Mouse (Mus musculus) forebrain, embryonic 16.5 days (tissue): Measurements from ENCODE around the gene Brd9. TPM values are rescaled to one million over a fixed set of nuclear protein-coding genes. Genes with fewer than 3 reads are reported as not detected.
A peak's percentile ranks its signal among the peaks of the same experiment; 100 is the strongest.

ENCODE experiments used
- ATAC-seq: fragments of 200-750 bp; cut with Nextera tagmentation; 2 replicates; pipeline ENCODE4 v1.8.0; 2017; ENCODE audit warnings: mild to moderate bottlenecking, moderate library complexity
- H3K27ac ChIP-seq: fragments of 300-500 bp; sonication (generic); 2 replicates; pipeline ENCODE4 v1.5.1; 2014; ENCODE audit warnings: low read length, control low read depth
- H3K27me3 ChIP-seq: fragments of 300-500 bp; sonication (generic); replicated peaks from 2 replicates; pipeline ENCODE4 v1.6.1; 2014; ENCODE audit warnings: low read length; ENCODE audit not compliant: control insufficient read depth, insufficient read depth
- H3K36me3 ChIP-seq: fragments of 300-500 bp; sonication (generic); 2 replicates; pipeline ENCODE4 v1.6.1; 2014; ENCODE audit not compliant: control insufficient read depth, insufficient read depth
- H3K4me1 ChIP-seq: fragments of 300-500 bp; sonication (generic); replicated peaks from 2 replicates; pipeline ENCODE4 v1.6.1; 2014; ENCODE audit warnings: low read length; ENCODE audit not compliant: control insufficient read depth, insufficient read depth
- H3K4me2 ChIP-seq: fragments of 300-500 bp; sonication (generic); 2 replicates; pipeline ENCODE4 v1.6.1; 2014; ENCODE audit warnings: mild to moderate bottlenecking, low read length, control low read depth
- H3K4me3 ChIP-seq: fragments of 300-500 bp; sonication (generic); replicated peaks from 2 replicates; pipeline ENCODE4 v1.5.1; 2014; ENCODE audit warnings: mild to moderate bottlenecking, low read length, control low read depth
- H3K9ac ChIP-seq: fragments of 300-500 bp; sonication (generic); replicated peaks from 2 replicates; pipeline ENCODE4 v1.6.1; 2014; ENCODE audit warnings: low read depth, low read length, control low read depth
- H3K9me3 ChIP-seq: fragments of 300-500 bp; sonication (generic); 2 replicates; pipeline ENCODE4 v1.6.1; 2016; ENCODE audit warnings: low read length; ENCODE audit not compliant: control insufficient read depth
- WGBS: fragments of 180-500 bp; shearing (Covaris S2); extraction: QIAGEN DNeasy Blood & Tissue Kit; methylation state at CpG from one replicate; pipeline ENCODE4 v1.1.7; 2014; 5-methylcytosine and 5-hydroxymethylcytosine counted together
- polyA plus RNA-seq: library from polyadenylated mRNA; unstranded; fragments of >200 nt; fragmentation: Nextera tagmentation; extraction: Ambion mirVana; gene quantifications from 2 replicates; pipeline ENCODE4 v1.2.1, GENCODE M21; 2015

Brd9 gene
- polyA plus RNA-seq, 1 experiment from 2014 or later = 104 TPM

DNA sequence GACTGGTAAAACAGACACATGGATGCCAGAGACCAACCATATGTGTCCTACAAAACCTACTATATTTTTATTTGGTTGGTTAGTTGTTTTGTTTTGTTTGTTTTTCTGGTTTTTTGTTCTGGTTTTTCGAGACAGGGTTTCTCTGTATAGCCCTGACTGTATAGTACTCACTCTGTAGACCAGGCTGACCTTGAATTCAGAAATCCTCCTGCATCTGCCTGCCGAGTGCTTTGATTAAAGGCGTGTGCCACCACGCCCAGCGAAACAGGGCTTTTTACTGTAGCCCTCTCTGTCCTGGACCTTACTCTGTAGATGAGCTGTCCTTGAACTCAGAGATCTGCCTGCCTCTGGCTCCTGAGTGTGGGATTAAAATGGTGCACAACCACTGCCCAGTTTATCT, 1.5 kb downstream of the Brd9 start:
- no peak overlapping the region for H3K27ac ChIP-seq
- H3K4me3 ChIP-seq = no peak overlapping the region
- H3K4me2 ChIP-seq = no peak overlapping the region
- H3K9me3 ChIP-seq = no peaks in the 10 kb centered on the region
- H3K36me3 ChIP-seq = peaks cover 28% of the 10 kb centered on the region
- 95% methylated on average over 5 of the region's 5 CpGs for WGBS
- H3K27me3 ChIP-seq = no peaks in the 10 kb centered on the region
- H3K9ac ChIP-seq = no peak overlapping the region
- H3K4me1 ChIP-seq = peaks cover 14% of the 10 kb centered on the region
- ATAC-seq = no peak

DNA sequence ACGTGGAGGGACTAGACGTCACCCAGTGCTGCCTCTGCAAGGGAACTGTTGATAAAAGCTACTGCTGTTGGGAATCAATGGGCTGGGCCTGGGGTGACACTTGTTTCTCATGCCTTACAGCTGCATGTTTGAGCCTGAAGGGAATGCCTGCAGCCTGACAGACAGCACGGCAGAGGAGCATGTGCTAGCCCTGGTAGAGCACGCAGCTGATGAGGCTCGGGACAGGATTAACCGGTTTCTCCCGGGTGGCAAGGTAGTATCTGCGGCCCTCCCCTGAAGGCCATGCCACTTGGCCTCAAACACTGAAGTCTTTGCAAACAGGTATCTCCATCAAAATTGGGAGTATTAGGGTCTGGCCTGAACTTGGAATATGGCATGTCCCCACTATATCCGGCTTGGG, 7.0 kb downstream of the Brd9 start:
- 96% methylated on average over 9 of the region's 9 CpGs for WGBS

DNA sequence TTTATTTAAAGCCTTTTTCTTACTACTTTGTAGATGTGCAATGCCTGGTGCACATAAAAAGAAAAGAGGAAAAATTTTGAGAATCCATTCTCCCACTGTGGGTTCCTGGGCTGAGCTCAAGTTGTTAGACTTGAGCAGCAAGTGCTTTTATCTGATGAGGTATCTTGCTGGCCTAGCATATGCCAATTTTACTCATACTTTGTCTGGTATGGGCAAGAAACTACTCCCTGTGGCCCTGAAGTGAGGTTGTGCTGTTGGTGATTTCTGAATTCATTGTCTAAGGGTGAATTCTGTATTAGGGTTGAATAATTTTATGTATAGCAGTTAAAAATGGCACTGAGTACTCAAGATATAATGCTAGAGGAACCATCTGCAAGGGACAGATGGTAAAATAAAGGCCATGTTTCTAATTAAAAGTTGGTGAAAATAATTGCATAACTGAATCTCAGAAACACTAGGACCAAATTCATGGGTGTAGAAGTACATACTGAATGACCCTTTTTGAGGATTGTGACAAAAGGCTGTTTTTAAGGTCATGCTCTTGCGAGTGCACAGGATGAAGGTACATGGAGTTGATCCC, 16.0 kb downstream of the Brd9 start:
- 96% methylated on average over 1 of the region's 1 CpGs for WGBS
- Histone ChIP-seq H3K36me3 (peaks cover 53% of the 10 kb centered on the region), H3K27ac (no peak overlapping the region), H3K4me3 (no peak overlapping the region), H3K27me3 (no peaks in the 10 kb centered on the region), H3K9me3 (no peaks in the 10 kb centered on the region), H3K9ac (no peak overlapping the region), H3K4me1 (no peaks in the 10 kb centered on the region), H3K4me2 (no peak overlapping the region)
- ATAC-seq = no peak

More for the DNA sequence above, 7.0 kb downstream of the Brd9 start:
- no peaks in the 10 kb centered on the region for H3K4me1 ChIP-seq
- no peak overlapping the region for H3K4me3 ChIP-seq
- no peaks in the 10 kb centered on the region for H3K9me3 ChIP-seq
- no peak overlapping the region for H3K27ac ChIP-seq
- no peak for ATAC-seq
- peaks cover 57% of the 10 kb centered on the region for H3K36me3 ChIP-seq
- no peaks in the 10 kb centered on the region for H3K27me3 ChIP-seq
- no peak overlapping the region for H3K9ac ChIP-seq
- no peak overlapping the region for H3K4me2 ChIP-seq

DNA sequence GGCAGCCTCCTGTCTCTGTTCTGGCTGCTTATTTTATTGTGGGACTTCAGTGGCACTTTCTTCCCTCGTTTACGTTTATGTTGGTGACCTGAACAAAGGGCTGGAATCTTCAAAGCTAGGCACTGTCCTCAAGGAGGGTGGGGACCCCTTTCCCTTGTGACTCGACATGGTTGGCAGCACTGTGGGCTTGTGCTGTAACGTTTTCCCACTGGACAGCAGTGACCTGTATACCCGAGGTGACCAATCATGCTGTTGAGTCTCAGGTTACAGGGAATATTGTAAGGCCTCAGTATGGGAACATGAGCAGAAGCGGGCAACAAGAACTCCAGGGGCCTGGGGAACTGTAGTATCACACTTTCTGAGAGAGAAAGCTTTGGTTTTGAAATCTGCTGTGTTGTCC, 17.1 kb downstream of the Brd9 start:
- H3K9ac ChIP-seq = no peak overlapping the region
- no peak overlapping the region for H3K4me3 ChIP-seq
- H3K4me2 ChIP-seq = no peak overlapping the region
- no peaks in the 10 kb centered on the region for H3K9me3 ChIP-seq
- WGBS = 74% methylated on average over 6 of the region's 6 CpGs
- no peak for ATAC-seq
- no peaks in the 10 kb centered on the region for H3K27me3 ChIP-seq
- no peak overlapping the region for H3K27ac ChIP-seq
- peaks cover 53% of the 10 kb centered on the region for H3K36me3 ChIP-seq
- no peaks in the 10 kb centered on the region for H3K4me1 ChIP-seq

DNA sequence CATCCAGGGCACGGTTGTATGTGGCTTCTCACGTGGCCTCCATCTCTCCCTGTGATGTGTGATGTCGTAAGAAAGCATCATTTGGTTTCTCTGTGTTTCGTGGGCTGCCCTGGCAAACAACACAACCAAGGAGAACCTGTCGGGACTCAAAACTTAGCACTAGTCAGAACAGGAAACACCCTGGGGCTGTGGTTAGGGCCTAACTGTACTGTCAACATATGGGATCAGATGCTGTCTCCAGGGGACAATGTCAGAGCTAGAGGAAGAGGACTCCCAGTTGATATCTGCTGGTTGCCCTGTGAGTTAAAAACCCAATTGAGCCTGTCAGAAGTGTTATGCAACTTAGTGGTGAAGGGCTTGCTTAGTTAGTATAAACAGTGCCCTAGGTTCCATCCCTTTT, 17.9 kb downstream of the Brd9 start:
- no peak for ATAC-seq
- Histone ChIP-seq H3K4me2 (no peak overlapping the region), H3K27me3 (no peaks in the 10 kb centered on the region), H3K4me1 (no peaks in the 10 kb centered on the region), H3K9me3 (no peaks in the 10 kb centered on the region), H3K27ac (no peak overlapping the region), H3K9ac (no peak overlapping the region), H3K36me3 (peaks cover 56% of the 10 kb centered on the region), H3K4me3 (no peak overlapping the region)
- WGBS = 91% methylated on average over 5 of the region's 5 CpGs

DNA sequence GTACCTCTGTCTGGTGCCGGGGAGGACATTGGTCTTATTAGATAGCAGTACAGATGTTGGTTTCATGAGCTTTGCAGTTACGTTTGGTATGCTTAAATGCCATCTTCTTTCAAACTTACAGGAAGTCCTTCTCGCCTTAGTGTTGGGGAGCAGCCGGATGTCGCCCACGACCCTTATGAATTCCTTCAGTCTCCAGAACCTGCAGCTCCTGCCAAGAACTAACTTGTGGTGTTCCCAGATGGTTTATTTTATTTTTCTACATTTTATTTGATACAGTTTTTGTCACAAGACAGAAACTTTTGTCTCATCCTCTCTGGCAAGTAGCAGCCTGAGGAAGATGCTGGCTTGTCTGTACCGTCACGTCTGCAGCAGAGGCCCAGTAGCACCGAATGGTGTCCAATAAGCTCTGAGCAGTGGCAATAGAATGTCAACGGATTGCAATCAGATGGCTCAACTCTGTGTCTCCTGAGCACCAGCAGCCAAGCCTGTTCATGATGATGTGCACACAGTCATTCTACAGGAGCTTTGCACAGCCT, 22.6 kb downstream of the Brd9 start:
- Histone ChIP-seq H3K27ac (no peak overlapping the region), H3K4me2 (no peak overlapping the region), H3K9me3 (no peaks in the 10 kb centered on the region), H3K4me3 (no peak overlapping the region), H3K4me1 (no peaks in the 10 kb centered on the region), H3K27me3 (no peaks in the 10 kb centered on the region), H3K36me3 (peaks cover 31% of the 10 kb centered on the region), H3K9ac (no peak overlapping the region)
- 94% methylated on average over 10 of the region's 10 CpGs for WGBS
- ATAC-seq = no peak

DNA sequence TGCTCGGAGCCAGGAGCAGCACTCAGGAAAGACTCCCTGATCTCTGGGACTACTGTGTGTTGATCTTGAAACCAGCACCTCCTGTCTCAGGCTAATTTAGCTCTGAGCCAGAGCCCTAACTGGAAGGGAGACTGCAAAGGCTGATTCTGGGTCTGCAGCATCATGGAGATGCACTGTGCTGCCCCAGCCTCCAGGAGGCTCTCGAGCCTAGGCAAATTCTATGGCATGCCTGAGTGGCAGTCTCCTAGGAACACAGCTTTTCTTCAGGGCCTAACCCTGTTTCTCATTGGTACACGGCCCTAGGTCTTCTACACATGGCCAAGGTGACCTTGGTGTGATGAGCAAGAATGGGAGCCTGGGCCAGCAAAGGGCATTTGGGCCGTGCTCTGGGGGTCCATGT, 23.6 kb downstream of the Brd9 start:
- no peak overlapping the region for H3K27ac ChIP-seq
- H3K9me3 ChIP-seq = no peaks in the 10 kb centered on the region
- 82% methylated on average over 4 of the region's 4 CpGs for WGBS
- H3K9ac ChIP-seq = no peak overlapping the region
- no peaks in the 10 kb centered on the region for H3K27me3 ChIP-seq
- H3K4me2 ChIP-seq = no peak overlapping the region
- peaks cover 27% of the 10 kb centered on the region for H3K36me3 ChIP-seq
- no peak for ATAC-seq
- H3K4me3 ChIP-seq = no peak overlapping the region
- H3K4me1 ChIP-seq = no peaks in the 10 kb centered on the region

DNA sequence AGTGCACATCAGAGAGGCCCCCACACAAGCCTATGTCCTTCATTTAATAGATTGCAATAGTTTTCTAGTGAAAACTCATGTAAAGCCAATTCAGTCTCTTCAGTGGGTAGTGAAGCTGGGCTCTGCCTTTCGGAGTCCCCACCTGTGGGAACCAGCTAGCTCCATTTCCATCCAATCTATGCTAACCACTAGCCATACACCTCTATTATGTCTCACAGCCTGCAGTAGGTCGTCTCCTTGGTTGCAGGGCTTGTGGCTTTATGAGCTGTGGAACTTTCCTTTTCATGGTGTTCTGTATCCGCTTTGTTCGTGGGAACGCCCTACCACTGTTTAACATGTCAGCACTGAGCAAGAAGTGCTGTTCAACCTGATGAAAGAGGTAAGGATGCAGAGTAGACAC, 25.9 kb downstream of the Brd9 start, which contains the start of gene Zdhhc11:
Gene Zdhhc11, plus strand, starts transcription at position 301 of the 400 bp plus-strand sequence.
- H3K27me3 ChIP-seq = no peaks in the 10 kb centered on the region
- H3K9ac ChIP-seq = no peak within 1 kb of the TSS
- 87% methylated on average over 5 of the region's 5 CpGs for WGBS

DNA sequence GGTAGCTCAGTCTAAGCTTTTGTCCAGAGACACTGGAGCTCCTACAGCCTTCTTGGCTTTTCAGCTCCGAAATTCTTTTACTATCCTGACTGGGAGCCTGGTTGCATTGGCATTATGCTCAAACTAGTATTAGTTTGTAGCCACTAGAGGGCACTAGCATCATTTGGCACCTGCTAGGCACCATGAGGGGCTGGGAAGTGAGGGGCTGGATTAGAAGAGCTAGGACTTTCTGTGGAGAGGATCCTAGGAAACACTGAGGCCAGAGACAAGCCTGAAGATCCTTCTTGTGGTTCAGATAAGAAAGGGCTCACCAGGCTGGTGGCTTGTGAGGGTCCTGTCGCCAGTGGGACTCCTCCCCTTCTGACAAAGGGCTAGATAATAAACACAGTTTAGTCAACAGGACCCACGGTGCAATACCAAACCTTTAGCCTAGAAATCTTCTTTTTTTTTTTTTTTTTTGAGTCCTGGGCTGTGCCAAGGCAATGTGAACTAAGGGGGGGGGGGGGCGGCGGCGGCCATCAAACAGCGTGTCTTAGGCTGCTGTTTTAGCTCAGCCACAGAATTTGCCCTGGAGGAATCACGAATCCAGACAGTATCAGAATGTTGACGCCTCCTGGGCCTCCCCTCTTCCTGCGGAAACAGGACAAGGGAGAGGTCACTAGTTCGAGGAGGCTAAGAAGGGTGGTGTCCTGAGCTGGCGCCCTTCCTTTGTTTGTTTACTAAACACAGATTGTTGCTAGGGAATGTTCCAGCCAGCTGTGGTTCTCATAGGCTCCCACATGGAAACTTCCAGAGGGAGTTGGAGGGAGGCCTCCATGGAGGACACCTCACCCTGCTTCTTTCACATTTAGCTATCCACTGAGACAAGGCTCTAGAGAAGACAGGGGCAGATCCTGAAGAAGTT, 33.2 kb downstream of the Brd9 start:
- Histone ChIP-seq H3K4me2 (no peak overlapping the region), H3K27me3 (no peaks in the 10 kb centered on the region), H3K4me1 (no peaks in the 10 kb centered on the region), H3K9me3 (no peaks in the 10 kb centered on the region), H3K4me3 (no peak overlapping the region), H3K36me3 (no peaks in the 10 kb centered on the region), H3K9ac (no peak overlapping the region), H3K27ac (no peak overlapping the region)
- WGBS = 47% methylated on average over 12 of the region's 12 CpGs
- peak; percentile 93 for ATAC-seq

More for the DNA sequence above, 25.9 kb downstream of the Brd9 start, which contains the start of gene Zdhhc11:
- Histone ChIP-seq H3K36me3 (peaks cover 18% of the 10 kb centered on the region), H3K27ac (no peak within 1 kb of the TSS), H3K4me3 (no peak within 1 kb of the TSS), H3K4me1 (no peaks in the 10 kb centered on the region), H3K9me3 (no peaks in the 10 kb centered on the region), H3K4me2 (no peak within 1 kb of the TSS)
- ATAC-seq = no peak
